Mouse (Mus musculus): ENCODE results near the gene Susd2.

DNA sequence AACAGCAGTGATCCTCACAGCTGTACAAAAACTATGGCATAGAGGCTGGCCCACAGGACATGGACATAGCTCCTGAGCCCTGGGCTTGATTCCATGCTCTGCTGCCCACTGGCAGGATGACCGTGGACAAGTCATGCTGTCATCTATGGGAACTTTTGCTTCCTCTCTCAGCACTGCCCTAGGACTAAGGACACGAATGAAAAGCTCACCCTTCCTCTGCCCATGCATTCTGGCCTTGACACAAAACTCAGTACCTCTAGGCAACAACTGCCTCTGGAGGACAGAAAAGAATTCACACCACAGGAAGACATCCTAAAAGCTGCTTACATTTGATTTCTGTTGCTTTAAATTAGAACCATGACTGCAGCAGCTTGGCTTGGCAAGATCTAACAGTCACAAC, 32.5 kb upstream of the Susd2 start:
- TF ChIP-seq EP300 (IDR thresholded peaks at IDR 0.05; ENCODE audit: low read depth) (no peak), CTCF (IDR thresholded peaks at IDR 0.05; ENCODE audit: low read depth) (no peak)
